Mouse (Mus musculus) hindbrain, postnatal 0 days (tissue): ENCODE results near the gene Anks1b. TPM values are rescaled to one million over a fixed set of nuclear protein-coding genes. Genes with fewer than 3 reads are reported as not detected.

Experiments used
- ATAC-seq: fragments of 200-750 bp; cut with Nextera tagmentation; 2 replicates; pipeline ENCODE4 v1.8.0; 2017; ENCODE audit warnings: mild to moderate bottlenecking, moderate TSS enrichment, moderate library complexity
- DNase-seq: peaks from one replicate; pipeline ENCODE4 v3.0.0-alpha.2; 2015; ENCODE audit warnings: low spot score
- H3K27ac ChIP-seq: fragments of 300-500 bp; sonication (generic); 2 replicates; pipeline ENCODE4 v1.5.1; 2014; ENCODE audit warnings: mild to moderate bottlenecking
- H3K27me3 ChIP-seq: fragments of 300-500 bp; sonication (generic); 2 replicates; pipeline ENCODE4 v1.6.1; 2014; ENCODE audit warnings: low read length, mixed read lengths; ENCODE audit not compliant: insufficient read depth
- H3K36me3 ChIP-seq: fragments of 300-500 bp; sonication (generic); 2 replicates; pipeline ENCODE4 v1.6.1; 2014; ENCODE audit warnings: low read length, mixed read lengths; ENCODE audit not compliant: insufficient read depth
- H3K4me1 ChIP-seq: fragments of 300-500 bp; sonication (generic); 2 replicates; pipeline ENCODE4 v1.6.1; 2014; ENCODE audit warnings: antibody characterized with exemption, low read length, mixed read lengths; ENCODE audit not compliant: insufficient read depth
- H3K4me2 ChIP-seq: fragments of 300-500 bp; sonication (generic); 2 replicates; pipeline ENCODE4 v1.6.1; 2014; ENCODE audit warnings: low read depth, mild to moderate bottlenecking, low read length, moderate library complexity, mixed read lengths
- H3K4me3 ChIP-seq: fragments of 300-500 bp; sonication (generic); 2 replicates; pipeline ENCODE4 v1.5.1; 2014; ENCODE audit warnings: low read length
- H3K9ac ChIP-seq: fragments of 300-500 bp; sonication (generic); replicated peaks from 2 replicates; pipeline ENCODE4 v1.6.1; 2014; ENCODE audit warnings: mild to moderate bottlenecking, low read length, moderate library complexity, mixed read lengths
- H3K9me3 ChIP-seq: fragments of 300-500 bp; sonication (generic); 2 replicates; pipeline ENCODE4 v1.6.1; 2016; ENCODE audit warnings: low read length, mixed read lengths
- CTCF ChIP-seq: IDR thresholded peaks from 2 replicates; pipeline ENCODE4 v1.5.1; 2016; ENCODE audit warnings: antibody characterized with exemption, control low read depth, low read depth
- WGBS: fragments of 180-500 bp; shearing (Covaris S2); extraction: QIAGEN DNeasy Blood & Tissue Kit; methylation state at CpG from one replicate; pipeline ENCODE4 v1.1.7; 2014; 5-methylcytosine and 5-hydroxymethylcytosine counted together
- polyA plus RNA-seq: library from polyadenylated mRNA; unstranded; fragments of >200 nt; fragmentation: Nextera tagmentation; extraction: Ambion mirVana; gene quantifications from 2 replicates; pipeline ENCODE4 v1.2.1, GENCODE M21; 2015
- total RNA-seq: library from RNA; depleted of rRNA; stranded (reverse); fragments of >200 nt; gene quantifications from 2 replicates; pipeline ENCODE4 v1.2.3, GENCODE M21; 2014

The Anks1b gene
- total and polyA plus RNA-seq, 2 experiments from 2014 or later: 104 to 156 TPM

- no peaks in the 10 kb centered on the region for H3K27me3 ChIP-seq
- H3K9me3 ChIP-seq: no peaks in the 10 kb centered on the region
- no peak overlapping the region for H3K4me2 ChIP-seq
- H3K36me3 ChIP-seq: no peaks in the 10 kb centered on the region
- no peak overlapping the region for H3K27ac ChIP-seq
- no peak for TF ChIP-seq CTCF
- no peak overlapping the region for H3K4me3 ChIP-seq
- H3K4me1 ChIP-seq: no peaks in the 10 kb centered on the region; the same call in 1 of the 2 replicates
- no peak overlapping the region for H3K9ac ChIP-seq
- ATAC-seq (no peak), DNase-seq (no peak)
- 84% methylated on average over 3 of the region's 3 CpGs for WGBS
Measured at GRCm38 (mm10) chr10:90670291-90670690, 797.0 kb downstream of the Anks1b start.

GRCm38 (mm10) chr10:90672135-90672534, 798.8 kb downstream of the Anks1b start:
- H3K9me3 ChIP-seq: no peaks in the 10 kb centered on the region
- DNase-seq (peak; percentile 31), ATAC-seq (peak; percentile 43; the same call in 1 of the 2 replicates)
- H3K9ac ChIP-seq: no peak overlapping the region
- no peaks in the 10 kb centered on the region for H3K27me3 ChIP-seq
- H3K36me3 ChIP-seq: no peaks in the 10 kb centered on the region
- WGBS: 81% methylated on average over 3 of the region's 3 CpGs
- no peak overlapping the region for H3K4me2 ChIP-seq
- H3K4me1 ChIP-seq: no peaks in the 10 kb centered on the region; the same call in 1 of the 2 replicates
- no peak for TF ChIP-seq CTCF
- no peak overlapping the region for H3K4me3 ChIP-seq
- H3K27ac ChIP-seq: no peak overlapping the region

GRCm38 (mm10) chr10:90674362-90674761, 801.1 kb downstream of the Anks1b start:
- peak; percentile 38 for DNase-seq
- TF ChIP-seq CTCF: no peak

GRCm38 (mm10) chr10:90677421-90677820, 804.1 kb downstream of the Anks1b start:
- no peak for DNase-seq
- Histone ChIP-seq H3K27me3 (no peaks in the 10 kb centered on the region), H3K9ac (no peak overlapping the region), H3K27ac (no peak overlapping the region), H3K36me3 (no peaks in the 10 kb centered on the region), H3K4me2 (no peak overlapping the region), H3K4me3 (no peak overlapping the region), H3K4me1 (no peaks in the 10 kb centered on the region; the same call in 1 of the 2 replicates), H3K9me3 (no peaks in the 10 kb centered on the region)
- WGBS: 76% methylated on average over 3 of the region's 3 CpGs
- TF ChIP-seq CTCF: no peak
- ATAC-seq: no peak

More at GRCm38 (mm10) chr10:90674362-90674761, 801.1 kb downstream of the Anks1b start:
- Histone ChIP-seq H3K36me3 (no peaks in the 10 kb centered on the region), H3K4me2 (no peak overlapping the region), H3K4me3 (no peak overlapping the region), H3K9ac (no peak overlapping the region), H3K27ac (no peak overlapping the region), H3K9me3 (no peaks in the 10 kb centered on the region), H3K4me1 (no peaks in the 10 kb centered on the region; the same call in 1 of the 2 replicates), H3K27me3 (no peaks in the 10 kb centered on the region)
- WGBS: 66% methylated on average over 10 of the region's 10 CpGs
- ATAC-seq: no peak

GRCm38 (mm10) chr10:90679713-90680470, 806.6 kb downstream of the Anks1b start:
- Histone ChIP-seq H3K4me1 (no peaks in the 10 kb centered on the region), H3K4me3 (no peak overlapping the region), H3K27ac (no peak overlapping the region), H3K27me3 (no peaks in the 10 kb centered on the region), H3K9me3 (no peaks in the 10 kb centered on the region), H3K36me3 (no peaks in the 10 kb centered on the region), H3K9ac (no peak overlapping the region), H3K4me2 (no peak overlapping the region)
- ATAC-seq (no peak), DNase-seq (no peak)
- 71% methylated on average over 10 of the region's 10 CpGs for WGBS
- TF ChIP-seq CTCF: no peak

GRCm38 (mm10) chr10:90683813-90684212, 810.5 kb downstream of the Anks1b start:
- ATAC-seq (no peak), DNase-seq (no peak)
- WGBS: 73% methylated on average over 3 of the region's 3 CpGs

GRCm38 (mm10) chr10:90685367-90685766, 812.1 kb downstream of the Anks1b start:
- H3K9ac ChIP-seq: no peak overlapping the region
- no peak overlapping the region for H3K4me3 ChIP-seq
- no peak overlapping the region for H3K4me2 ChIP-seq
- no peak for ATAC-seq
- H3K27me3 ChIP-seq: no peaks in the 10 kb centered on the region
- DNase-seq: no peak
- H3K36me3 ChIP-seq: no peaks in the 10 kb centered on the region
- 0 out of 2 replicates have a peak, but pooled peaks cover 3% of the 10 kb centered on the region for H3K4me1 ChIP-seq
- no peak for TF ChIP-seq CTCF
- no peak overlapping the region for H3K27ac ChIP-seq
- 66% methylated on average over 4 of the region's 4 CpGs for WGBS
- no peaks in the 10 kb centered on the region for H3K9me3 ChIP-seq

More at GRCm38 (mm10) chr10:90683813-90684212, 810.5 kb downstream of the Anks1b start:
- Histone ChIP-seq H3K4me3 (no peak overlapping the region), H3K4me2 (no peak overlapping the region), H3K9me3 (no peaks in the 10 kb centered on the region), H3K27ac (no peak overlapping the region), H3K36me3 (no peaks in the 10 kb centered on the region), H3K9ac (no peak overlapping the region), H3K4me1 (no peaks in the 10 kb centered on the region), H3K27me3 (no peaks in the 10 kb centered on the region)
- TF ChIP-seq CTCF: no peak
